Mouse (Mus musculus): ENCODE results near the gene Abhd16a.

GRCm38 (mm10) chr17:35101161-35101560, 12.1 kb downstream of the Abhd16a start:
- TF ChIP-seq EP300 (IDR thresholded peaks at IDR 0.05) (no peak), CTCF (IDR thresholded peaks at IDR 0.05) (no peak)

All from lung, postnatal 0 days (tissue).